Mouse (Mus musculus) c-Kit-positive CD71-positive TER-119-positive erythroid progenitor cells, embryonic 14.5 days (primary cell): Measurements from ENCODE around the gene Sox6.

Source experiments
- DNase-seq: peaks from one replicate; pipeline ENCODE4 v3.0.0-alpha.2; 2013; ENCODE audit warnings: low spot score

The Sox6 gene

DNA sequence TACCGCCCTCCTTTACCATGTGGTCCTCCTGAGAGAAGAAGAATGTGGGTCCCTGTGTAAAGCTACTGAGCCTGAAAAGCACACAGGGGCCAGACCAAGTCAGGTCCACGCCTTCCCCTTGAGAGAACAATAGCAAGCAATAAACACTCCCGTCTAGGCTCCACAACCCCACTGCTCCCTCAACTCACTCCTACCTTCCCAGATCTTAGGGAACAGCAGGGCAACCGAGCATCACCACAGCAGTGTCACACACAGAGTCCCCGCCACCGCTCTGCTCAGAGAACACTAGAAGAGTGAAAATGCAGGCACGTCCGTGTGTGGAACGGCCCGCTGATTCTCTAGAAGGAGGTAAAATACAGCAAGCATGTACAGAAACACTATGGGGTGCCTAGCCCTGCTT is 208.2 kb downstream of the Sox6 start:
- no peak for DNase-seq

DNA sequence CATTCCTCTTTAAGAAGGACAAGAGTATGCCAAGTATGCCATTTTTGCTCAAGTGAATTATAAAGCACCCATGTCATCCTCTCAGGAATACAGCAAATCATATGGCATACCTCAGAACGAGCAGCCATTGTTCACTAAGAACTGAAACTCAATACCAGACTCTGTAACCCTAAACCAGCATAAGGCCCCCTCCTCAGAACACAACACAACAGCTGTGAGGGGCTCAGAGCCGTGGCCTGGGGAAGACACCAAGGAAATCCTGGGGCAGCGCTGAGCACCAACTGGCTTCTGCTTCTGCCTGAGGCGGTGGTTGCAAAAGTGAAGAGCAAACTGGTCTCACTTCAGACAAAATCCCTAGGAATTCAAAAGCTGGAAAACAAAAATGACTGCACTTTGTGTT is 208.8 kb downstream of the Sox6 start:
- DNase-seq, result no peak

DNA sequence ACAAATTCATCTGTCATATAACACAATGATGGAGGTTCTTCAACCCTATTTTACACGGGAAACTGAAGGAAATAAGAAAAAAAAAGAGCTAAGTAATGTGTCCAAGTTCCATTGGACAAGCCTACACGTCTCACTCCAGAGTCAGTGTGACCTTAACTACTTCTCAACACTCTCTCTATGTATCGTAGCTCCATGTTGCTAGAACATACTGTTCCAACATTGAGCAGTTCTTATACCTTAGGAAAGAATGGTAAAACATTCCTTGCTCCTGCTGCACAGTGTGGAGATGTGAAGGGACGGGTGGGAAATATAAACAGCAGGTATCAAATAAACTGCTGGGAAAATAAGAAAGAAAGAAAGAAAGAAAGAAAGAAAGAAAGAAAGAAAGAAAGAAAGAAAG is 209.3 kb downstream of the Sox6 start:
- DNase-seq, result no peak

DNA sequence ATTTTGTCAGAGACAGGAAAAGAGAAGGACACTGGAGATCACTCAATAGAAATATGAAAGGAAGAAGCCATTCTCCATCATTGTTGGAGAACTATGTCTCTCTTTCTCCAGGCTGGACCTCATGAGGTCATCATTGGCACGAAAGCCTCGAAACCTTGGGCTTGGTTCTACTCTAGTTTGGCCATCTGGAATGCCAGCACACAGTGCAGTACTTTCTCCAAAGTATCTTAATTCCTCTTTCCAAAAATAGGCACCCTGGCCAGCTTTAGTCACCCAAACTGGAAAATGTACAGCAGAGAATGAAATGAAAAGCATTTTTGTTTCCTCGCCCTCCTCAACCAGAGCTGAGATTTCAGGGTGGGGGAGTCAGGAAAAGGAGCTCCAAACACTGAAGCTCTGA is 213.3 kb downstream of the Sox6 start:
- DNase-seq, result no peak

DNA sequence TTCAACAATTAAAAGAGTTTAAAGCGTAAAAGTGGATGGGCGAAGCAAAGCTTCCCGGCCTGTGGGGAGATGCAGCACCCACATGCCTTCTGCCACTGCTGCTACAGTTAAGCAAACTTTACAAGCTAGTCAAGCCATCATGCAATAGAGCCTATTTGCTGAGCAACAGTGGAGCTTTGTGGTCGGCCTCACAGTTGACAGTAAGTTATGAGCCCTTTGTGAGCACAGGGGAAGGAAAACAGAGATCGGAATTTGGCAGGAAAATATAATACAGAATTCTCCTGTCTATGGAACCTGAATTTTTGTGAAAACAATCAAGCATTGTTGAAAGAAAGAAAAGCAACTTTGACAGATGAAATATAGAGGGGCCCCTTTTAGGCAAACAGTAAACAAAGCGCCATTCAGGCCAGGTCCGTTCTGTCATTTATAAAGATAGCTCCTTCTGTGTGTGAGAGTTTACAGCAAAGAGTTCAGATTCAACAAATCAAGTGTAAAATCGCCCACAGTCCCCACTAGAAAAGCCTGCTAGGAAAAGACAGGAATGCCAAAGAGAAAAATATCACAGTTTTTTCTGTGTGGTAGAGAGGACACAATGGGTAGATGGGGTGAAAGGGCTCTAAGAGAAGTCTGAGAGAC is 213.9 kb downstream of the Sox6 start:
- DNase-seq, result no peak

DNA sequence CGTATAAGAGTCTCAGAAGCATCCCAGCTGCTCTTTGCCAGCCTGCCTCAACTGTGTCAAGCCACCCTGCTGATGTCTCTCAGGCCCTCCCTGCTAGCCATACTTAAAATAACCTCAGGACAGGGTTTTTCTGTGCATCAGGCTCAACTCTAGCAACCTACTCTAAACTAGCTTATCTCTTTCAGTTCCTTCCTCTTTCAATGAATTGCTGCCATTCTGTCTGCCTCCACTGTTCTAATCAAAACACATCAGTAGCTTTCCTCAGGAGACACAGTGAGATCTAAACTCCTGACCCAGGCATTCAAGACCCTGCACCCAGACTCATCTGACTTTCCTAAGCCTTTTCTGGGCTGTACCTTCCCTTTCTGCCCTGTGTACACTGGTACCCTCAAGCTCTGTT is 219.5 kb downstream of the Sox6 start:
- no peak for DNase-seq

DNA sequence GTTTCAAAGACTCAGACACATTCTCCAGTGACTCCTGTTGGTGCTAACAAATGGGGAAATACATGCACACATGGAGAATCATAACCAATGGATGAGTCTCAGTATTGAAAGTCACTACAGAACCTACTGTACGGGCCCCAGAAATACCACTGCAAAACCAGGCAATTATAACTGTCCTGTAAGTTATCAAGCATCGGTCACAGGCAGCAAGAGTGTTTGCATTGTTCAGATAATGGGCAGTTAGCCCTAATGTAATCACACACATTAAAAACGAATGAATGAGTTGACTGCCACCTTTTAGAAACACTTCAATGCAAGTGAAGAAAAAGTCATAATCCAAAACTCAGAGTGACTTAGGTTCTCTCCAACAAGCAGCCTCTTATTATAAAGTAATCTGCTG is 235.3 kb downstream of the Sox6 start:
- DNase-seq, result peak; percentile 22

DNA sequence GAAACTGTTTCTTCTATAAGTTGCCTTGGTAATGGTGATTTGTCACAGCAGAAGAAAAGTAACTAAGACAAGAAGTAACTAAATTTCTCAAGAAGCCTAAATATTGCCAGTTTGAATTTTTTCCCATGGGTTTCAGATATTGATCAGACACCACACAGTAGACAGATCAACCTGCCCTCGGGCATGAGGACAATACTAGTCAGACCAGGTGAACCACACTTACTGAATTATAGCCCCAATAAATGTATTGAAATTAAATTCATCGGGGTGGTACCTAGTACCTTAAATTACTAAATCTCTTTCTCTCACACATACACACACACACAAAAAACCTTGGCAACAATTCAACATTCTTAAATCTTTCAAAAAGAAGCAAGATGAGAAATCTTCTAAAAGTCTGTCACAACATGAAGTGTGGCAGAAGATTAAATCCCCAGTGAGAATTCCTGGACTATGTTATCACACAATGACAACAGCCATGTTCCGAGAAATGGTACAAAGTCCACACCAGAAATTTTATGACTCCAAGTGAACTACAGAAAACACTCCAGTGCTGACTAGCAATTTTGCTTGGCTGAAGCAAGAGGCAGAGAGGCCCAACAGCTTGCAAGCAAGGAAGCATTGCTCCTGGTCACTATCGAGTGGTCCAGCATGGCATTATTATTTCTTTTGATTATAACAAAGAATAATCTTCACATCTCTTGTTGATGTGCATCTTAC is 244.3 kb downstream of the Sox6 start:
- no peak for DNase-seq

DNA sequence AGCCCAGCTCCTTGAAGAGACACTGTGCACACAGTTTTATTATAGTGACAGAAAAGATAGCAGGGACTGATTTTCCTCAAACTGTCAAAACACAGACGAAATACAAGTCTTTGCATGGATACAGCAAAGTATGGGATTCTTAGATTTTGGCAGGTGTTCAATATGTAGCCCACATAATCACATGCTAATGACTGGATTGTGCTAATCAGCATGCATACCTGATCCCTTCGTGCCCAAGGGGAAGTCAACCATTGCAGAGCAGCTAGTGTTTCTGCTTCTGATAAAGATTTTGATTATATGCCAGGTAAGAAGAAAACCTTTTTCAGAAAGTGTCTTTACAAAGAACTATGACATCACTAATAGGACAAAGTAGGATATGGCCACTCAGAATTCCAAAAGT is 245.8 kb downstream of the Sox6 start:
- no peak for DNase-seq

DNA sequence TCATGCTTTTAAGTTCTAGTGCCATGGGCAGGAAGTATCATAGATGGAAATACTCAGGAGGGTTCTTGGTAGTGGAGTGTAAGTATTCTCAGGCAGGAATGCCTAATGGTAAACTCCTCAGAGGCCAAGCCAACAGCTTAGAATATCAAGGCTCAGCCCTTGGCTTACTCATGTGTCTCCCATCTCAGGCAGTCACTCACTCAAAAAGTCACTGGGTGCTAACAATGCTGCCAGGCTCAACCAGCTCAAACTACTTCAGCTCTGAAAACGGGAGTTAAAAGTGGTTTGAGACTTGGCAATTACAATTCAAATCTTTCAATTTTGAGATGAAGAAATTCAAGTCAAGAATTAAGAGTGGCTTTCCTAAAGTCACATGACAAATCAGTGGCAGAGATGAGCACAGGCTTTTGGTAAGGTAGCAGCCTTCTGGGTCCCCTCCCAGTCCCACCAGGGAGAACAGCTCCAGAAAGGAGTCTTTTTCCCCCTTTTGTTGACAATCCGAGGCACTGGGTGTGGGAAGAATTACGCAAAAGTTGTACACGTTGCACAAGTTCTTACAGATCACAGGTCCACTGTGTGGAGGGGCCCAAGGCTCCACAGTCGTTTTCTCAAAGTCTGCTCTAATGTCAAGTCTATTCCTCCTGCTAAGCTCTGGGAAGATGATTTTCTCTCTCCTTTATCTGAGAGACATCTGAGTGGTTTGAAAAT is 249.3 kb downstream of the Sox6 start:
- DNase-seq, result no peak

DNA sequence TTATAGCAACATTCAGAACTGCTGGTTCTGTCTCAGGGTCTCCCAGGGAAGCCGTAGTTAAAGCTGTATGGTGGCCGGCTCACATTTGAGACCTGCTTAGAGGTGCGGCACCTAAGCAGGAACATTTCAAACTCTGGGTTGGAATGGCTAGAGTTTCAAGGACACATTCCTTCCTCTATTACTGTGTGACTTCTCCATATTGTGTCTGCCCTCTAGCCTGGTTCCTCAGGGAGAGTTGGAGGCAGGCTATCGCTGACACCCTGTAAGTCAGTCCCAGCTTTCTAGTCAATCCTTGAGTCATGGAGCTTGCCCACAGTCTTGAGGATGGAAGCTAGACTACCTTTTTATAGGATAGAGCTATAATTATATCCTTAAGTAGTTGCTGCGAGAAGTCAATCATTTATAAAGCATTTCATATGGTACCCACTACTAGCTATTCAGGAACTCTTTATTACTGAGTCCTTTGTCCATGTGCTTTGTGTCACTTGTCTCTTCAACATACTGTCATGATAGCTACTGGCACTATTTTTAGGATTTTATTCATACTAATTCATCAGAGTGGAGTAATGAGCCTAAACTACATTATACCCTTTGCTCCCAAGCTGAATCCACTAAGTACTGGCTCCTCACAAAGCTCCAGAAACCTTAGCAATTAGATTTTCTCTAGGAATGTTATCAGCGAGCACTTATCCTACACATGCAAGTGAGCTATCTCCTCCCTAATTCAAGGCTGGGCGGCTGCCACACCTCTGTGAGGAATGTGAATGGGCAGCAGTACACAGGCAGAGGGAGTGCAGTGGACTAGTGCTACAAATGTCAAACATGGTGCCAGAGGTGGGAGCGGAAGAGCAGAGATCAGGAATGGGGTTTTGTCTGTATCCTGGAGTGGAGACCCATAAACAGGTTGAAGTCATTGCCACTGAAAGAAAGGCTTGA is 254.3 kb downstream of the Sox6 start:
- DNase-seq, result no peak

DNA sequence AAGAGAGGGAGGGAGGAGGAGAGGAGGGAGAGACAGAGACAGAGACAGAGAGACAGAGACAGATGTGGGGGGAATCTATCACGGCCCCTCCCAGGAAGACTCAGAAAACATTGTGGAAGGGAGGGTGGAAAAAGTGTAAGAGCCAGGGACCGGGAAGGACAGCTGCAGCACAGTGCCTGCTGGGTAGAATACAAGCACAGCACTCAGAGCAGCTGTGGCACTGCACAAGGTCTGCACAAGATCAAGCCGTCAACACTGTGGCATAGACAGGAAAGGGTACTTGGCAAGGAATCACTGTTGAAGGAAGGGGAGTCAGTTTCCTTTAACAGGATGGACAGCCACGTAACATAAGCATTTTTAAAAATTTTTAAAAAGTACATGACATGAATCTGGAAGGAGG is 258.4 kb downstream of the Sox6 start:
- no peak for DNase-seq

DNA sequence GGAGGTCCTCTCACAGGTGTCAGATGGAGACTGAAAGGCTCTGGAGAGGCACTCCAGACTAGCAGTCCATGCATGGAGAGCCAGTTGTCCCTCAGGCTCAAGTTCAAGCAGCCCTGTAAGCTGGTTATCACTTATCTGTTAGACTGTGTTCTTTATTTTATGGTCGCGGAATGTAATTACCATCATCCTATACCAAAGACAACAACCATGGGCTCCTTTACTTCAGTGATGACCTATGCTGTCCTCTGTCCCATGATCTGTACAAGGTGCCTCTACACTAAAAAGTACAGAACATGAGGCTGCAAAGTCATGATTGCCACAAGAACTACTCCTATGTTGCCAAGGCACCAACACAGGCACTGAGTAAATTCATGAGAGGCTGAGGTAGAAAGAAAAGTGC is 259.1 kb downstream of the Sox6 start:
- DNase-seq, result no peak

DNA sequence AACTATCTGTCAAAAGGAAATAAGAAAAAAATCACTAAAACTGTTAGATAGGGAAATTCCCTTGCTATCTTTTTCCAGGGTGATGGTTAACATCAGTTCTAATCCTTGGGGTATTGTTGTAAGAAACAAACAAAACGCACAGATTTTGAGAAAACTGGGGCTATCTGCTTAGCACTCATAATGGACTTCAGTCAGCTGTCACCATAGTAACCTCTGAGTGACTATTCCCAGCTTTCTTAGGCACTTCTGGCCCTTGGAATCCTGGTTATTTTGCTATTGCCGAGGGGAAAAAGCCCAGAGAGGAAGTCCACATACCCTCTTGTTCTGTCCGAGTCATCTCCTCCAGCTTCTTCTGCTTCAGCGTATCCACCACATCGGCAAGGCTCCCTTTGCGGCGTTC is 261.9 kb downstream of the Sox6 start:
- DNase-seq, result no peak

DNA sequence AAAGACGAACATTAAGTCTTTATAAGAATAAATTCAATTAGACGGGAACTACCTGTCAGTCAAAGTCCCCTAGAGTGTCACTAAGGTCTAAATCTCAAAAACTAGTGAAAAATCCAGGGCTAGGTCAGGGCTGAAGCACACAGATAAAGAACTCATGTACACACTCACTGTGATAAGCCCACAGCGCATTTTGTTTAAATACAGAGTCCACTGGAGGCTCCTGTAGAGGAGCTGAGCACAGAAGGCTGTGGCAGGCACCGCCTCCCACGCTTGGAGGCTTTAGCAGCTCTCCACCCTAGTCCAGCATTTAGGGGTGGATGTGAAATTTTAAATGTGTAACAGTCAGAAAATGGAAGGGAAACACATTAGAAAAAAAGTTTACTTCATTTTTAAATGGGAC is 262.3 kb downstream of the Sox6 start:
- DNase-seq, result no peak

DNA sequence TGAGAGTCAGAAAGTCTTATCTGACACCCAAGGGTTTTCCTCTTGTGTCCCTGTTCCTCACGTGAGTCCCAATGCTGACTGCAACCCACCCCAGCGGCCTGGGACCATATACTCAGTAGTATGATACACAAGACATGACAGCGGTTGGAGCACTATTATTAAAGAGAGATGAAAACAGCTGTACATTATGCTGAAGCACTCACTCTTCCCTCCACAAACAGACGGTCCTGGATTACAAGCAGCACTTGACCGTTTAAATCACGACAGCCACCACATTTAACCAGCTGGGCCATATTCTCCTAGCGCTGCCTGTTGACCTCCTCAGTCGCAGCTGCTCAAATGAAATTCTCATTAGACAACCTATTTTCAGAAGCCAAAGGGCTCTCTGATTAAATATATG is 272.3 kb downstream of the Sox6 start:
- no peak for DNase-seq

DNA sequence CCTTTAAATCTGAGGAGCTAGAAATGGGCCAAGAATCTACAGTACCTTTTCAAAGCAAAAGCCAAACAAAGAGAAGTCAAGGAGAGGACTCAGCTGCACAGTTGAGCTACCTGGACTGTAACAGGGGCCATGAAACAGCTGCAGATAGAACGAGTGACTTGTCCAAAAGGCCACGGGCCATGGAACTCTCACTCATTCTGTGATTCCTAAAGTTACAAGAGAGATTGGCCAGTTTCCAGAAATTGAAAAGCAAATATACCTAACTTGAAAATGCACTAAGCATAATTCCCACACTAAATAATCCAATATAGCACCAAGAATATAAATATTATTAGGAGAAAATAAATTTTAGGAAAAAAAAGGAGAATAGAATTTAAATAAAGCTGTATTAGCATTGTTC is 274.7 kb downstream of the Sox6 start:
- DNase-seq, result no peak

DNA sequence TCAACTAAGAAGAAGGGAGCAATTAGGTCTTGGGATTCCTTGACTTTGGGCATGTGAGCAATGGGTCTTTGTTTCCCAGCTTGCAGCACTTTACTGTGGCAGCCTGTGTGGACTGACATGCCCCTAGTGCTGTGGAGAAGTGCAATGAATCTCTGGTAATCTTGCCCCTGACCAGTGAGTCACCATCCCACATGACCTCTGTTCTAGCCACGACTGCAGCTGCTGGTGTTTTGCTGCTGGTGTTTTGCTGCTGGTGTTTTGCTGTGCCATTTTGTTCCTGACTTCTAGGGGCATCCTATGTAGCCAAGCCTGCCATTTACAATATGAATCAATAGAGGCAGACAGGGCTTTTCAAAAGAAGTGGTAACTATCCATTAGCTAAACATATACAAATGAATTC is 280.4 kb downstream of the Sox6 start:
- DNase-seq, result no peak

DNA sequence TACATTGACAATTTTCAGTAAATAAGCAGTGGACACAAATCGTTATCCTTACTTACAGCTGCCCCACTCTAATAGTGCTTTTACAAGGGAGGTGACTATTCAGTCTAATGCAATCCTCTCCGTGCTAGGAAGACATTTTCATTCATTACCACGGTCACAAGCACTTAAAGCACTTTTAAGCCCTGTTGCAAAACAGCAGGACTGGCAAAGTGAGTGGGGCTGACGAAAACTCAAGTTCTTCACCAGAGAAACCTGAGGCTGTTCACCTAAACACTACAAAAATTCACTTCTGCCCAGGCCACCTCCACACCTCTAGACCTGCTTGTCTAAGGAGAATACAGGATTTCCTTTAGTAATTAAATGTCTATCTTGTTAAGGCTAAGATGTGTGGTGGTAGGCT is 283.3 kb downstream of the Sox6 start:
- DNase-seq, result no peak

DNA sequence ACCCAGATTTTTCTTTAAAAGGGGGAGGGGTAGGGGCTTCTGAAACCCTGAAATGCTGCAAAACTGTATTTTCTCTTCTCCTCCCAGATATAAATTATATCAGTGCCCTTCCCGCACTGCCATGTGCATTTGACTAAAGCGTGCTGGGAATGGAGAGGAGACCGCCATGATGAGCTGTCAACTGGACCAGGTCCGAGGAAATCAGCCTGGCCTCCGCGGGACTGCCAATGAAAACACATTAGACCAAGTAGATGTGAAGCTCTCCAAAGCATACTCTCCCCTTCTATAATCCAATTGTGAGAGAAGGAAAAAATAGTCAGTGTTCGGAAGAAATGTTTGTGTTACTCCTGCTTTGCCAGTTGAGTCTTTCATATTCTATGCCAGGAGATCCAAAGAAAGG is 284.4 kb downstream of the Sox6 start:
- DNase-seq, result no peak

DNA sequence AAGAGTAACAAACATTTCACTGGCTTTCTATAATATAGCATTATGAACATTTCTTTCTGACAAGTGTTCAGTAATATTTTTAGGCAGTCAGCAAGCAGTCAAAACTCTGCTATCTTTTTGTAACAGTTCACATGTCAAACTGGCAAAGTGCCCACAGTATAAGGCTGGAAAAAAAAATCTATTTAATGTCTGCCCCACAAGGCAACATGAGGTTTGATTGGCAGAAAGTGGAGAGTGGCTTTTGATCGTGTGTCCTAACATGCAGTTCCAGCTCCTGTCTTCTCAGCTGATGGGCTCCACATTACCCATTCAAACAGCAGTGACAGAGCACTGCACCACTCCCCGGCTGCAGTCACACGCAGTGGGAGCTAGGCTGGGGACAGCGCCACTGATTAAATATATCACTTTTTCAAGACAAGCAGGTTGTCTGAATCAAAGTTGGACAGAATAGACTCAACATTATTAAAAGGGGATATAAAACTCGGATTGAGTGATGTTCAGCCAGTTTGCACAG is 286.4 kb downstream of the Sox6 start:
- DNase-seq, result no peak

DNA sequence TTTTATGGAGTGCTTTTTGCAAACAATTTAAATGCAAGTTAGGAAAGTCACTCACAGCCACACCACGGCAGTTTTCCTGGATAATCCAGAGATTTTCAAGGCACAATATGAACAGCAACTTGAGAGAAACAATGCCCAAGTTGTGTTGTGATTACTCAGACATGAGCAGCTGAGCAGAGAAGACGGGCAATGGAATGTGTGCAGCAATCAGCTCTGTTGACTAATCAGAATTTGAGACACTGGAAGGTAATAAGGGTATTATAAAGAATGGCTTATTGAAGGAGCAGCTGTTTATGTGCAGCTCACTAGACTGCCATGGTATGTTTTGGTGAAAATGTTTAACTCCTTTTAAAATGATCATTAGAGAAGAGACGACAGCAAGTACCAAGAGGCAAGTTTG is 287.5 kb downstream of the Sox6 start:
- DNase-seq, result no peak
